Mouse (Mus musculus) small intestine, adult 2 months (tissue): ENCODE results near the gene Cracr2a.

ENCODE experiments used
- CTCF ChIP-seq: fragments of 200-500 bp; IDR thresholded peaks from 2 replicates; pipeline ENCODE4 v1.5.1; 2012; ENCODE audit warnings: low read depth, mild to moderate bottlenecking, control low read depth, inconsistent platforms, low read length, moderate library complexity, mixed read lengths; ENCODE audit not compliant: insufficient replicate concordance, insufficient read length; ENCODE audit errors: extremely low read depth
- POLR2A ChIP-seq: fragments of 200-500 bp; IDR thresholded peaks from 2 replicates; pipeline ENCODE4 v1.6.1; 2012; ENCODE audit warnings: low read depth, mild to moderate bottlenecking, control low read depth, inconsistent platforms, low read length, moderate library complexity

GRCm38 (mm10) chr6:127555553-127555952, 5.6 kb upstream of the Cracr2a start:
- TF ChIP-seq CTCF (no peak), POLR2A (no peak)
